Mouse (Mus musculus): ENCODE data around the gene Dyrk2.

Gene Dyrk2

DNA sequence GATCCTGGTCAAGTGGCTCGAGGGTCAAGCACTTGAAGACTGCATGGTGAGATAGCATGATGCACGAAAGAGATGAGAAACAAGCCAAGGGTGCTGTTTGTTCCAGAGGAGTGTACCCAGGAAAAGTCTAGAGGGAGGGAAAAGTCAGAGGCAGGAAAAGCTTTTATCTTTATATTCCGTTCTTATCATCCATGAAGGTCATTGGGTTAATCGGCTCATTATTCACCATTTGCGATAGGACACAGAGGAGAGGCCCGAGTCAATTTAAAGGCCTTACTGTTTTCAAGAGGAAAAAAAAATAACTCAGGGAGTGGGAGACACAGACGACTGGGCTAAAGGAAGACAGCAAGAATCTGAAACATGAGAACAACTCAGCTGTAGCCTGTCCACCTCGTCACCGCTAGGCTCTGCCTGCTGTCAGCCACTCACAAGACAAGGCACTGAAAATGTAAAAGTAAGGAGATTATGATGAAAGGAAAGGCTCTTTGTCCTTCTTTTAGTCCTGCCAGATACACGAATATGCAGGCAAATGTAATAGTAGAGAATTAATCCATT lies 22.9 kb downstream of the Dyrk2 start:
- DNase-seq (ENCODE audit: low read depth, low spot score), result no peak

DNA sequence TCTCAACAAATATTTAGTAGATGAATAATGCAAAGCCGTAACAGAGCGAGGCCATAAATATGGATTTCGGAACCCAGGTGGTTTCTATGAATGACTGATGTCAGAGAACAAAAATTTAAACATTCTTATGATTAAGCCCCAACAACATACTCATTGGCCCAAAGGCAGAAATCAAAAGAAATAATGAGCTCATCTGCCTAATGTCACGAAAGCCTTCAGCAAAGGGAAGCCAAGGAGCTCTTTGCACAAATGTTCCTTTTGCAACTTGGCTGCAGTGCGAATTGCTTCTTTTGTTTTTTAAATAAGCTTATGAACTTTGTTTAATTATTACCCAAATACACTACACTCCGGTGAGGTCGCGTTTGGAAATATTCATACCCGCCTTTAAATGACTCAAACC lies 29.4 kb downstream of the Dyrk2 start:
- DNase-seq (ENCODE audit: low read depth, low spot score), result no peak

DNA sequence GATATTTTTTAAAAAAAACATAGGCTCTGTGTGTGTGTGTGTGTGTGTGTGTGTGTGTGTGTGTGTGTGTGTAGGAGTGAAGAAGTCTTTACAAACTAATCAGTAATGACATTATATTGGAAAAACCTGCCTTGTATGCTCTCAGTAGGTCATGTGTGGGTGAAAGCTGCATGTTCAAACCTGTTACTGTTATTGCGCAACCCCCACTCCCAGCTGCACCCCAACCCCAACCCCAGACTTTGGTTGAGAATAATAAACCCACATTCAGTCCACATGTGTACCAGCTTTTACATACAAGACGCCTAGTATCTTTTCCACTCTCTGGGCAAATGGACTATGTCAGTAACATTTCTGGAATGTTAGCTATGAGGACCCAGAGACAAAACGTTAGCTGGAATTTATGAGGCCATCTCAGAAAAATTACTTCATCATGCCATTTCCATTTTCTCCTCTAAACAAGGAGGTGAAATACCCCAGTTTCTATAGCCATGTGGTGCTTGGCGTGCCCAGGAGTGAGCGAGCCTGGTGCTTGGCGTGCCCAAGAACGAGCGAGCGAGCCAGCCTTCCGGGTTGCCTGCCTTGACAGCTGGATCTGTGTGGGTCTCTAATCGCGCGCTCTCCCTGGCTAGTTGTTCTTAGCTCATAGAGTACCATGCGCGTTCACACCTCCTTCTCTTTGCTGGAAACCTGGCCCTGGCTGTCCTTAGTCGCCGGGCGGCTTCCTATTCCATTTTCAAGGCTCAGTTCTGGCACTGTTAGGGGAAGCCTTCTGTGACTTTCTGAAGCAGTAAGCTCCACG lies 30.5 kb downstream of the Dyrk2 start:
- DNase-seq (ENCODE audit: low read depth, low spot score), result no peak

DNA sequence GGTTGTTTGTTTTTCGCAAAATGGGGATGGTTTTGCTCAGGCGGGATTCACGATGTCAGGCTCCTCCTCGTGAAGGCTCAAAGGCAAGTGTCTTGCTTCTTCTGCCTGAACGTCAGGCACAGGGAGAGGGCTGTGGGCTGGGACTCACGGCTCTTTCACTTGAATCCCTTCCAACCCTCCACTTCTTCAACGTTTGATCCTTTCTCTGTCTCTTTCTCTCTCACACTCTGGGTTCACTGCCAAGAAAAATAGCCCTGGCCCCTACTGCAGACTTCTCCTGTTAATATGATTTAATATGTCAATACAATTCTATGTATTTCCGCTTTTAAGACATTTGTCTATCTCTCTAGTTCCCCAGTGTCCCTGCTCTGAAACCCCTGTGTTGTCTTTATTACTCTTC lies 32.4 kb downstream of the Dyrk2 start:
- no peak for DNase-seq (ENCODE audit: low read depth, low spot score)

DNA sequence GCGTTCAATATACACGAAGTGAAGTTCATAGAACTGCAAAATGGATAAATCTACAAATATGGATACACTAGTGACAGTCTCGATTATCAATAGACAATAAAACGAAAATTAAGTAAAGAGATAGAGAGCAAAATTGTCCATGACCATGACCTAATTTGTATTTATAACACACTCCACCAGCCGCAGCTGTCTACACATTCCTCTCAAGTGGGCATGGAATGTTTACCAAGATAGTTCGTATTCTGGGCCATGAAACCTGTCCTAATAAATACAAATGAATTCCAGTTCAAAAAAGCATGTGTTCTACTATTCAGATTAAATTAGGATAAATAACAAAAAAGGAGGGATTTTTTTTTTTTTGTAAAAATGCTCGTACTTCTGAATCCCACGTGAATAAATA lies 38.8 kb downstream of the Dyrk2 start:
- DNase-seq (ENCODE audit: low read depth, low spot score), result no peak

DNA sequence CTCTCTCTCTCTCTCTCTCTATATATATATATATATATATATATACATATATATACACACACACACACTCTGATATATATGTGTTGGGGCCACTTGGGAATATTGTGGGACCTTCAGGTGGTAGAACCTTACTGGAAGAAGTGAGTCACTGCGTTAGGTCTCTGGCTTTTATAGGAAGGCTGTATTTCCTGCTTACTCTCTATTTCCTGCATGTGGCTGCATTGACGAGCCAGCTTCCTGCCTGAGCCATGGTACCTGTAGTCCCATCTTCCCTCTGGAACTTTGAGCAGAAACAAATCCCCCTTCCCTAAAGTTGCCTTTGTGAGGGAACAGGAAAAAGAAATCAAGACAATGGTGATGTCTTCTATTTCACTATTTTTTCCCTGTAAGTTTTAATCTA lies 40.4 kb downstream of the Dyrk2 start:
- no peak for DNase-seq (ENCODE audit: low read depth, low spot score)

DNA sequence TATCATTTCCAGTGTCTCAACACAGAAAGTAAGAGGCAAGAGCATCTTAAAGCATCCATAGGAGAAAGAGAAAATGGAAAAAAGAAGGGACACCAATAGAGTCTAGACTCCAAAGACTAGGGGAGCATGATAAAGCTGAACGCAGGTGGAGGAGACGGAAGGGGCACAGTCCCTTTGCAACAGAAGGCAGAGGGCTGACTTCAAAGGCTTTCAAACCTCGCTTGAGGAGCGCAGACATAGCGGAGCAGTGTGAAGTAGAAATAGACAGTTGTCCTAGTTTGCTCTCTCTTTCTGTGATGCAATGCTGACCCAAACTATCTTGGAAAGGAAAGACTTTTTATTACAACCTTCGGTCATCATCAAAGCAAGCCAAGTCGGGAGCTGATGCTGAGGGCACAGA lies 42.9 kb downstream of the Dyrk2 start:
- no peak for DNase-seq (ENCODE audit: low read depth, low spot score)

DNA sequence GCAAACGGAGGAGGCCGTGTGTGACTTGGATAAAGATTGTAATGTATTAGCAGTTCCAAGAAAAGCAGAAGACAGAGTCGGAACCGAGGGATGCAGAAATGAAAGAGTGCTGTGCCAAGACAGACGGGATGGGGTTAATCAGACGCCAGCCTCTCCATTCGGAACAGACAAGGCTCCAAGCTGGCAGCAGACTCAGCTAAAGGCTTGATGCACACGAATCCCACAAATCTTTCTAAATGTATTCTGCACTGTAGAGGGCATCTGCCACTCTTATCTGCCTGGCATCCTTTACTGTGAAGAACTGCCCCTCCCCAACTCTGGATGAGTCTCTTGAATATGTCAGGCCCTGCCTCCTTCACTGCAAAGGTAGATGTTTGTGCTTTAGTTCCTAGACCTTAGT lies 45.2 kb downstream of the Dyrk2 start:
- DNase-seq (ENCODE audit: low read depth, low spot score), result no peak

DNA sequence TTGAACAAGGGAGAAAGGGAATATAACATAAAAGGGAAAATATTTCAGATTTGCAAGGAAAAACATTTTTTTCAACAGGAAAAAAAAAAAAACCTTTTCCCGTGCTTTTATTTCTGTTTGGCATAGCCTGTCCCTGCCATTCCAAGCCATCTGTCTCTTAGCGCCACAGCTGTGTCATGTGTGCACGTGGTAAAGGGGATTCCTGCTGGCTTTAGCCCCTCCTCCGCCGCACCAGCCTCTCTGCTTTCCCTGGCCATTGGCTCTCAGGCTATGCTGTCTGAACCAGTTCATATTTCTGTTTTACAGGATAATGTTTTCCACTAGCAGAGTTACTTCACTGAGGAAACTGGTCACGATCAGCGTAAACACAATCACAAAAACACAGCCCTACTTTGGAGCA lies 49.1 kb downstream of the Dyrk2 start:
- DNase-seq (ENCODE audit: low read depth, low spot score), result no peak

DNA sequence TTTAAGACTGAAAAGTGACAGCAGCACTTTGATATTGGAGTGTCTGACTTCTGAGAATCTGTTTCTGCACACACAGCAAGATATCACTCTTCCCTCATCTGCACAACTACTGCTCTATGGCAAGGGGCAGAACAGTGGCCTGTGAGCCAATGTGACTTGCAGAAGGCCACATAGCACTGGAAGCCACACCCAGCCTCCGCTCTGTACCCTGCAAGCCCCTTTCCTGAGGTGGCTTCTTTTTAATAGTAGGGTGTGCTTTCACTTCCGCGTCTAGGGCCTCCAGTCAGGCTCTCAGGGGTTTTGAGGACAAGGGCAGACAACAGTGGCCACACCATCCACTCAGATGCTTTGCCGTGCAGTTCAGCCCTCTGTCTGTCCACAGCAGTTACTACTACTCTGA lies 50.2 kb downstream of the Dyrk2 start:
- no peak for DNase-seq (ENCODE audit: low read depth, low spot score)

DNA sequence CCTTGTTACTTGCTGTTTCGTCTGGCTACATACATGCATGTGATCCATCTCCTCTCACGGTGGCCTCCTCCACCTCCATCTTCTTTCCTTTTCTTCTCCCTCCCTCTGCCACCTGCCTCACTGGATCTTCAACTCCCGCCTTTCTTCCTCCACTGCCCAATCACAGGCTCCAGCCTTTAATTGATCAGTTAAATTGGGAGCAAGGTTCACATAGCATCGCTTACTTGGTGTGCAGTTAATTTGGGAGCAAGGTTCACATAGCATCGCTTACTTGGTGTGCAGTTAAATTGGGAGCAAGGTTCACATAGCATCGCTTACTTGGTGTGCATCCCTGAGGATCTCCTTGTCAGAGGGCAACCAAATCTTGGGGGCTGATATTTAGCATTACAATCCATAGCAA lies 52.9 kb downstream of the Dyrk2 start:
- no peak for DNase-seq (ENCODE audit: low read depth, low spot score)

DNA sequence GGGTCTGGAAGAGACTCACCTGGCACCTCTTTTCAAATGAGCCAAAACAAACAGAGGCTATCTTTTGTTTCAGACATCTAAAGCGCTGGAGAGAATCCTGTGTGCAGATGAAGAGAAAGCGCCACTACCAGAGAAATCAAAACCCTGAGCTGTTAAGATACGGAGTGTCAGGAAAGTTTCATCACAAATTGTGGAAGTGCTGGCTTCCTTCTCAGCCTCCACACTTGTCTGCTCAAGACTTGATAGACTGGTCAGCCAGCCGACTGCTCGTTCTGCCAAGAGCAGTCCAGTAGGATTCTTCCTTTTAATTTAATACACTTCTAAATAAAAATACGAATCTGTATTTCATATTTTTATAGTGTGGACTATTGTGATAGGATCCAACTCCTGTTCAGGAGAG lies 58.1 kb downstream of the Dyrk2 start:
- no peak for DNase-seq (ENCODE audit: low read depth, low spot score)

DNA sequence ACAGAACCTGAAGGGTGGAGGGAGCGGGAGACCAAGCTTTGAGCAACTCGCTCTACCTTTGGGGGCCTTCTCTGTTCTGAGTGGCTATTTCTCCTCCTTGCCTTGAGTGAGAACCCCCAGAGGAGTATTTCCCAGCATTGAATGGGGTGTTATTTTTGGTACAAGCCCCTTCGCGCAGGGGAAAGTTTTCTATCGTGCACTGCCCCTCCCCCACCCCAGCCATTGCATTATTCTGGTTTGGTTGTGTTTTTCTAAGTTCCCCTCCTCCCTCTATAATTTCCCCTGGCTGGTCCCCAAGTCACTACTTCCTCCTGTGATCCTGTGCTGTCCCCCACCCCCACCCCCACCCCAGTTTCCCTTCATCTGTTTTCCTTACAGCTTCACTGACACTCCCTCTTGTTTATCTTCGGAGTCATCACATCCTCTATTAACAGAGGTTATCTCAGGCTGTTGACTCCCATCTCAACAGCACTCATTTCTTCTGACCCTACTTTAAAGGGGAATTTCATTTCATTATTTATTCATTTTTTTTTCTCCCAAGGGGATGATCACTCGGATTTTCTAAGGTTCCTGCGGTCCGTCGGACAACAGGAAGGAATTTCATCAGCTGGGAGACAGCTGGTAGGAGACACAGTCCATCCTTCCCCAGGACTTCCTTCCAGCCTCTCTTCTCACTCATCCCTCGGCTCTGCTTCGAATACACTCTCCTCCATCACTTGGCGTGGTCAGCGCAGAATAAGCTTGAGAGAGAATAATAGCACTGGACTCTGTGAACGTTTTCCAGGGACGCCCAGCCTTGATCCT lies 58.9 kb downstream of the Dyrk2 start:
- no peak for DNase-seq (ENCODE audit: low read depth, low spot score)

Data from ES-CJ7 (cell line).